Mouse (Mus musculus): Measurements from ENCODE around the gene Ppp3ca.

DNA sequence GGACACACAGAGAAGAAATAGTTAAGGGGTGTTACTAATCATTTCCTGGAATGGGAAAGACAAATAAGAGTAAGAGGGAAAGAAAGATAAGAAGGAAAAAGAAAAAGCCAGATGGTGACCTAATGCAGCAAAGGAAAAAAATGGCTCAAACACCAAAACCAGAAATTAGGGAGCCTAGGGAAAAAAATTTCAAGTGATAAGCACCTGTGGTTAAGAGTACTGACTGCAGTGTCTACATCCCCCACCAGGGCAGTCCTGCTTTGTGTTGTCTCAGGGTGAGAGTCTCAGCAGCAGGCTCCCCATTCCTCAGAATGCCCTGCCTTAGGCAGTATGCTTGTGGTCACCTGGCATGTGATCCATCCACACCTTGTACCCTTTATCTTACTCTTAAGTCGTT, 99.6 kb downstream of the Ppp3ca start:
- TF ChIP-seq CTCF (IDR thresholded peaks at IDR 0.05; ENCODE audit: low read depth) (no peak), EP300 (IDR thresholded peaks at IDR 0.05; ENCODE audit: low read depth) (no peak)

Measured in heart, postnatal 0 days (tissue).